26 mouse cellular contexts compared by ENCODE assay signal in genomic region chr1:128668718-128669117, GRCm38 (mm10).
A peak's percentile ranks its signal among the peaks of the same experiment; 100 is the strongest.
DNase-seq lines count a peak whose midpoint lies in the region; ATAC-seq and TF ChIP-seq lines count a peak whose summit lies in the region.
"Had no signal": no experiment of that assay in that cellular context is flagged by ENCODE, and none has a peak within 500 bp of the region (broad histone marks: within the 10 kb centered on the region; RNA-seq: fewer than 3 reads in every experiment).

No protein-coding gene starts in this region.

- WGBS in forebrain, embryonic 15.5 days, result 64% methylated on average over 6 of the region's 6 CpGs
- 78% methylated on average over 6 of the region's 6 CpGs for WGBS in forebrain, embryonic 13.5 days
- 76% methylated on average over 6 of the region's 6 CpGs for WGBS in midbrain, embryonic 10.5 days
- 82% methylated on average over 6 of the region's 6 CpGs for WGBS in midbrain, postnatal 0 days
- WGBS in hindbrain, embryonic 12.5 days, result 81% methylated on average over 6 of the region's 6 CpGs

- no peak overlapping the region for H3K4me3 ChIP-seq in forebrain, embryonic 15.5 days
- H3K4me3 ChIP-seq in forebrain, embryonic 13.5 days, result no peak overlapping the region
- H3K4me3 ChIP-seq in midbrain, embryonic 10.5 days, result no peak overlapping the region
- H3K4me3 ChIP-seq in midbrain, postnatal 0 days (ENCODE audit: low read depth, low read length), result no peak overlapping the region
- H3K4me3 ChIP-seq in hindbrain, embryonic 12.5 days, result no peak overlapping the region
- H3K4me3 ChIP-seq: embryonic facial prominence, embryonic 13.5 days; gastrocnemius, adult 2 months; heart, embryonic 12.5 days; kidney, embryonic 15.5 days had no signal

- no peaks in the 10 kb centered on the region for H3K9me3 ChIP-seq in forebrain, embryonic 15.5 days
- no peaks in the 10 kb centered on the region for H3K9me3 ChIP-seq in forebrain, embryonic 13.5 days (replicated peaks)
- peaks cover 4% of the 10 kb centered on the region; the same call in 1 of the 2 replicates for H3K9me3 ChIP-seq in midbrain, embryonic 10.5 days (replicated peaks)
- no peaks in the 10 kb centered on the region for H3K9me3 ChIP-seq in midbrain, postnatal 0 days (ENCODE audit: low read length)
- H3K9me3 ChIP-seq in hindbrain, embryonic 12.5 days (replicated peaks), result no peaks in the 10 kb centered on the region
- H3K9me3 ChIP-seq: kidney, embryonic 15.5 days had no signal

- no peaks in the 10 kb centered on the region for H3K27me3 ChIP-seq in forebrain, embryonic 15.5 days
- H3K27me3 ChIP-seq in forebrain, embryonic 13.5 days, result no peaks in the 10 kb centered on the region
- 0 out of 2 replicates have a peak, but pooled peaks cover 4% of the 10 kb centered on the region for H3K27me3 ChIP-seq in midbrain, embryonic 10.5 days (ENCODE audit: low read depth, poor library complexity, severe bottlenecking)
- H3K27me3 ChIP-seq in midbrain, postnatal 0 days (ENCODE audit: insufficient read depth, low read length), result no peaks in the 10 kb centered on the region
- H3K27me3 ChIP-seq in hindbrain, embryonic 12.5 days, result no peaks in the 10 kb centered on the region
- H3K27me3 ChIP-seq: embryonic facial prominence, embryonic 13.5 days; heart, embryonic 12.5 days; kidney, embryonic 15.5 days; Patski had no signal

- no peaks in the 10 kb centered on the region for H3K36me3 ChIP-seq in forebrain, embryonic 15.5 days
- no peaks in the 10 kb centered on the region for H3K36me3 ChIP-seq in forebrain, embryonic 13.5 days (ENCODE audit: poor library complexity, severe bottlenecking)
- no peaks in the 10 kb centered on the region for H3K36me3 ChIP-seq in midbrain, embryonic 10.5 days
- H3K36me3 ChIP-seq in midbrain, postnatal 0 days (ENCODE audit: insufficient read depth, low read length), result no peaks in the 10 kb centered on the region
- H3K36me3 ChIP-seq in hindbrain, embryonic 12.5 days, result no peaks in the 10 kb centered on the region
- H3K36me3 ChIP-seq: embryonic facial prominence, embryonic 13.5 days; G1E; heart, embryonic 12.5 days; kidney, embryonic 15.5 days had no signal

- no peak for TF ChIP-seq CTCF in midbrain, postnatal 0 days (IDR thresholded peaks at IDR 0.05)

- H3K27ac ChIP-seq in forebrain, embryonic 15.5 days (replicated peaks), result peak overlapping the region; percentile 51
- H3K27ac ChIP-seq in forebrain, embryonic 13.5 days, result no peak overlapping the region
- peak overlapping the region; percentile 69 for H3K27ac ChIP-seq in midbrain, embryonic 10.5 days (replicated peaks)
- H3K27ac ChIP-seq in midbrain, postnatal 0 days (ENCODE audit: low read depth, low read length), result no peak overlapping the region
- H3K27ac ChIP-seq in hindbrain, embryonic 12.5 days, result peak overlapping the region; percentile 81
- H3K27ac ChIP-seq: embryonic facial prominence, embryonic 13.5 days; gastrocnemius, adult 2 months; liver, embryonic 14.5 days had no signal

- no peak for DNase-seq in midbrain, embryonic 10.5 days (ENCODE audit: low spot score)
- DNase-seq in midbrain, postnatal 0 days (ENCODE audit: low spot score), result no peak
- DNase-seq in yolk sac, embryonic 10.5 days (ENCODE audit: low spot score), result peak; percentile 24
- DNase-seq in embryo, embryonic 9.5 days (ENCODE audit: extremely low spot score), result no peak
- DNase-seq: adrenal gland, postnatal 14 days; embryo, embryonic 11 days; gastrocnemius, adult 2 months; gastrocnemius, postnatal 36 days; heart, adult 18-20 months; heart, postnatal 10 days; kidney, adult 18-20 months; kidney, postnatal 25 days; liver; lung, adult 2 months; lung, postnatal 10 days; right cerebral cortex, postnatal 14 days; thymus, postnatal 14 days had no signal

- no peak overlapping the region for H3K9ac ChIP-seq in forebrain, embryonic 15.5 days (replicated peaks)
- no peak overlapping the region for H3K9ac ChIP-seq in forebrain, embryonic 13.5 days
- no peak overlapping the region for H3K9ac ChIP-seq in midbrain, postnatal 0 days (replicated peaks; ENCODE audit: low read length, poor library complexity, severe bottlenecking)
- no peak overlapping the region for H3K9ac ChIP-seq in hindbrain, embryonic 12.5 days
- H3K9ac ChIP-seq: embryonic facial prominence, embryonic 13.5 days; kidney, embryonic 15.5 days; liver, embryonic 14.5 days had no signal

- no peak overlapping the region for H3K4me2 ChIP-seq in forebrain, embryonic 15.5 days (replicated peaks)
- no peak overlapping the region for H3K4me2 ChIP-seq in forebrain, embryonic 13.5 days
- H3K4me2 ChIP-seq in midbrain, postnatal 0 days (ENCODE audit: low read depth, low read length, poor library complexity, severe bottlenecking), result no peak overlapping the region
- H3K4me2 ChIP-seq in hindbrain, embryonic 12.5 days (replicated peaks), result no peak overlapping the region
- H3K4me2 ChIP-seq: embryonic facial prominence, embryonic 13.5 days; heart, embryonic 12.5 days; kidney, embryonic 15.5 days had no signal

- ATAC-seq in forebrain, embryonic 15.5 days (replicated peaks), result no peak
- ATAC-seq in forebrain, embryonic 13.5 days, result no peak
- ATAC-seq in midbrain, postnatal 0 days (ENCODE audit: low FRiP score), result no peak
- ATAC-seq in hindbrain, embryonic 12.5 days (ENCODE audit: low FRiP score), result no peak
- ATAC-seq: Patski had no signal

- peaks cover 8% of the 10 kb centered on the region for H3K4me1 ChIP-seq in forebrain, embryonic 15.5 days
- H3K4me1 ChIP-seq in forebrain, embryonic 13.5 days, result peaks cover 17% of the 10 kb centered on the region
- peaks cover 21% of the 10 kb centered on the region for H3K4me1 ChIP-seq in midbrain, embryonic 10.5 days
- H3K4me1 ChIP-seq in midbrain, postnatal 0 days (ENCODE audit: insufficient read depth, low read length), result no peaks in the 10 kb centered on the region
- peaks cover 18% of the 10 kb centered on the region for H3K4me1 ChIP-seq in hindbrain, embryonic 12.5 days
- H3K4me1 ChIP-seq: embryonic facial prominence, embryonic 13.5 days had no signal

Comparison
In these comparisons a context has a peak if more than half of its experiments do, and no peak if none do; other contexts are left out.
1. H3K27ac ChIP-seq: peak in forebrain, embryonic 15.5 days (single experiment), midbrain, embryonic 10.5 days (single experiment) and hindbrain, embryonic 12.5 days (single experiment); none in forebrain, embryonic 13.5 days (single experiment) and midbrain, postnatal 0 days (single experiment).